Mouse (Mus musculus) C2C12 (cell line): ENCODE measurements around the gene Mansc1.

Experiments
- CEBPB ChIP-seq: IDR thresholded peaks from one replicate; pipeline ENCODE4 v1.6.1; 2011; ENCODE audit warnings: low read depth, mild to moderate bottlenecking, control low read depth, moderate library complexity
- CTCF ChIP-seq: IDR thresholded peaks from one replicate; pipeline ENCODE4 v1.5.1; 2011; ENCODE audit not compliant: control insufficient read depth, insufficient read depth, insufficient read length
- FOSL1 ChIP-seq: IDR thresholded peaks from one replicate; pipeline ENCODE4 v1.8.0; 2011; ENCODE audit warnings: mild to moderate bottlenecking, low read length; ENCODE audit not compliant: poor library complexity, insufficient read depth, severe bottlenecking
- MAX ChIP-seq: IDR thresholded peaks from one replicate; pipeline ENCODE4 v1.6.1; 2011; ENCODE audit warnings: mild to moderate bottlenecking, control low read depth
- MYOD1 ChIP-seq: IDR thresholded peaks from one replicate; pipeline ENCODE4 v1.6.1; 2011; ENCODE audit warnings: low read depth; ENCODE audit not compliant: control insufficient read depth, insufficient read length
- MYOG ChIP-seq: IDR thresholded peaks from one replicate; pipeline ENCODE4 v1.6.1; 2011; ENCODE audit not compliant: control insufficient read depth, insufficient read length; ENCODE audit errors: extremely low read depth
- USF1 ChIP-seq: IDR thresholded peaks from one replicate; pipeline ENCODE4 v1.6.1; 2011; ENCODE audit warnings: low read depth, mild to moderate bottlenecking, control low read depth, moderate library complexity

DNA sequence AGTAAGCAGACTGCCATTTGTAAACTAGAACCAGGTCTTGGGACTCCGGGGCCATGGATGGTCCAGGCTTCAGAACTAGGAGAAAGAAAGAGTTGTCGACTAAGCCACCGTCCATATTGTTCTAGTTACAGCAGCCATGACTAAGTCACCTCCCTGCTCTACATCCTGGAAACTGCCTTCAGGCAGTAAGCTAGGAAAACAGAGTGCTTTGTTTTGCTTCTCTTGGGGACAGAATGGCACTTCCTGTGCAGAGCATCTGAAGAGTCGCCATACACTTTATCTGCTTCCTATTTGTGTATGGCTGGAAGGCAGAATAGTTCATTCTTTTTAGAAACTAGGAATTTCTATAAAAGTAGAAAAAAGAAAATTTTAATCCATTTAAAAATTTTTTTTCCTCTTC lies 24.2 kb upstream of the Mansc1 start:
- no peak for TF ChIP-seq CTCF
- TF ChIP-seq MAX, result no peak
- TF ChIP-seq MYOD1, result no peak
- TF ChIP-seq USF1, result no peak
- no peak for TF ChIP-seq FOSL1
- TF ChIP-seq CEBPB, result no peak
- no peak for TF ChIP-seq MYOG
